Mouse (Mus musculus): Measurements from ENCODE around the gene Adap2.
A peak's percentile ranks its signal among the peaks of the same experiment; 100 is the strongest.
"Not testable (repeated sequence)": the region's sequence is repeated elsewhere in the genome, so short reads cannot be mapped to it uniquely, and the experiment has no call there.

Adap2 gene

GRCm38 (mm10) chr11:80161041-80161440, 7.1 kb downstream of the Adap2 start:
- DNase-seq = no peak

GRCm38 (mm10) chr11:80163362-80164116, 9.6 kb downstream of the Adap2 start:
- no peak for DNase-seq

GRCm38 (mm10) chr11:80164224-80164623, 10.3 kb downstream of the Adap2 start:
- no peak for DNase-seq

GRCm38 (mm10) chr11:80168121-80168520, 14.2 kb downstream of the Adap2 start:
- DNase-seq = no peak

- DNase-seq = no peak
These were observed 14.8 kb downstream of the Adap2 start for GRCm38 (mm10) chr11:80168611-80169249.

- no peak for DNase-seq
These were observed 15.7 kb downstream of the Adap2 start for GRCm38 (mm10) chr11:80169629-80170028.

- no peak for DNase-seq
These were observed 16.4 kb downstream of the Adap2 start for GRCm38 (mm10) chr11:80170351-80170750.

- no peak for DNase-seq
These were observed 18.0 kb downstream of the Adap2 start for GRCm38 (mm10) chr11:80171884-80172283.

GRCm38 (mm10) chr11:80173963-80174670, 20.2 kb downstream of the Adap2 start:
- DNase-seq = no peak

GRCm38 (mm10) chr11:80176911-80177895, 23.3 kb downstream of the Adap2 start:
- DNase-seq = no peak

GRCm38 (mm10) chr11:80178316-80178715, 24.4 kb downstream of the Adap2 start:
- no peak for DNase-seq

GRCm38 (mm10) chr11:80181021-80181749, 27.3 kb downstream of the Adap2 start:
- peak in 1 of 2 experiments; percentile 9 for DNase-seq

GRCm38 (mm10) chr11:80183054-80183704, 29.3 kb downstream of the Adap2 start:
- not testable (repeated sequence) for DNase-seq

- peak; percentile 90 to 95 for DNase-seq
These were observed 29.9 kb downstream of the Adap2 start, which contains the start of gene Rnf135 for GRCm38 (mm10) chr11:80183705-80184255. Rnf135 (plus strand) TSS chr11:80183851.

- peak in 1 of 2 experiments; percentile 10 for DNase-seq
These were observed 30.7 kb downstream of the Adap2 start for GRCm38 (mm10) chr11:80184531-80185071.

- DNase-seq = not testable (repeated sequence)
These were observed 31.6 kb downstream of the Adap2 start for GRCm38 (mm10) chr11:80185441-80185976.

GRCm38 (mm10) chr11:80190280-80190679, 36.4 kb downstream of the Adap2 start:
- DNase-seq = no peak

- DNase-seq = no peak
These were observed 39.9 kb downstream of the Adap2 start for GRCm38 (mm10) chr11:80193827-80194226.

- no peak for DNase-seq
These were observed 42.4 kb downstream of the Adap2 start for GRCm38 (mm10) chr11:80196351-80196750.

- DNase-seq = no peak
These were observed 45.4 kb downstream of the Adap2 start for GRCm38 (mm10) chr11:80199316-80199715.
